Mouse (Mus musculus): ENCODE results near the gene Hccs. TPM values are rescaled to one million over a fixed set of nuclear protein-coding genes. Genes with fewer than 3 reads are reported as not detected.

Gene Hccs
- polyA plus RNA-seq, 1 experiment: 4.0 TPM

DNA sequence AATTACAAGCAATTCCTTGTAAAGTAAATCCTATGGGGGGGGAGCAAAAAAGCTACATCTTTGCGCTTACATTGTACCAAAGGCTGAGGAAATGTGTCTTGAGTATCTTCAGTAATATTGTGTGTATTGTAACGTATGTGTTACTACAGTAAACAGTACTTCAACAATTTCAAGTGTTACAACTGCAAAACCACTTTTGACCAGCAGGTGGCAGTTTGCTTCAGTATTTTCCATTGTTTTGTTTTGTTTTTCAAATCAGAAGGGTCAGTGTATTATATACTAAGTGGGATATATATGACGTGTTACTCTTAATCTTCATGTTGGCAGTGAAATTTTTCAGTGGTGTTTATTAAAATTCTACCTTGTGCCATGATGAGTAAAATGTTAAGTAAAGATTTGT is 16.2 kb downstream of the Hccs start:
- H3K4me3 ChIP-seq (replicated peaks): no peak overlapping the region
- no peaks in the 10 kb centered on the region for H3K27me3 ChIP-seq (replicated peaks)
- H3K9me3 ChIP-seq: no peaks in the 10 kb centered on the region
- TF ChIP-seq GATA1 (IDR thresholded peaks at IDR 0.05; ENCODE audit: borderline replicate concordance, low read length) (no peak), FLI1 (IDR thresholded peaks at IDR 0.05; ENCODE audit: low read length) (no peak)
- peaks cover 59% of the 10 kb centered on the region for H3K36me3 ChIP-seq (replicated peaks; ENCODE audit: low read length)
- no peaks in the 10 kb centered on the region for H3K4me1 ChIP-seq

GRCm38 (mm10) chrX:169302271-169303045 is 17.7 kb downstream of the Hccs start:
- TF ChIP-seq GATA1 (IDR thresholded peaks at IDR 0.05; ENCODE audit: borderline replicate concordance, low read length): no peak
- no peak for TF ChIP-seq FLI1 (IDR thresholded peaks at IDR 0.05; ENCODE audit: low read length)
- H3K36me3 ChIP-seq (replicated peaks; ENCODE audit: low read length): peaks cover 68% of the 10 kb centered on the region
- no peaks in the 10 kb centered on the region for H3K9me3 ChIP-seq
- no peak overlapping the region for H3K4me3 ChIP-seq (replicated peaks)
- no peaks in the 10 kb centered on the region for H3K27me3 ChIP-seq (replicated peaks)
- peaks cover 7% of the 10 kb centered on the region; the same call in 1 of the 2 replicates for H3K4me1 ChIP-seq

- Histone ChIP-seq H3K4me1 (peaks cover 30% of the 10 kb centered on the region; the same call in 1 of the 2 replicates), H3K27me3 (replicated peaks) (no peaks in the 10 kb centered on the region), H3K4me3 (replicated peaks) (no peak overlapping the region), H3K36me3 (replicated peaks; ENCODE audit: low read length) (peaks cover 87% of the 10 kb centered on the region), H3K9me3 (no peaks in the 10 kb centered on the region)
- TF ChIP-seq GATA1 (IDR thresholded peaks at IDR 0.05; ENCODE audit: borderline replicate concordance, low read length): no peak
- TF ChIP-seq FLI1 (IDR thresholded peaks at IDR 0.05; ENCODE audit: low read length): no peak
Measured at GRCm38 (mm10) chrX:169299579-169299978, 20.6 kb downstream of the Hccs start.

GRCm38 (mm10) chrX:169263433-169264172 is 56.6 kb downstream of the Hccs start:
- H3K9me3 ChIP-seq: no peaks in the 10 kb centered on the region
- peaks cover 91% of the 10 kb centered on the region for H3K36me3 ChIP-seq (replicated peaks; ENCODE audit: low read length)
- TF ChIP-seq GATA1 (IDR thresholded peaks at IDR 0.05; ENCODE audit: borderline replicate concordance, low read length) (no peak), FLI1 (IDR thresholded peaks at IDR 0.05; ENCODE audit: low read length) (no peak)
- peaks cover 40% of the 10 kb centered on the region; the same call in 1 of the 2 replicates for H3K4me1 ChIP-seq
- H3K4me3 ChIP-seq (replicated peaks): no peak overlapping the region
- no peaks in the 10 kb centered on the region for H3K27me3 ChIP-seq (replicated peaks)

DNA sequence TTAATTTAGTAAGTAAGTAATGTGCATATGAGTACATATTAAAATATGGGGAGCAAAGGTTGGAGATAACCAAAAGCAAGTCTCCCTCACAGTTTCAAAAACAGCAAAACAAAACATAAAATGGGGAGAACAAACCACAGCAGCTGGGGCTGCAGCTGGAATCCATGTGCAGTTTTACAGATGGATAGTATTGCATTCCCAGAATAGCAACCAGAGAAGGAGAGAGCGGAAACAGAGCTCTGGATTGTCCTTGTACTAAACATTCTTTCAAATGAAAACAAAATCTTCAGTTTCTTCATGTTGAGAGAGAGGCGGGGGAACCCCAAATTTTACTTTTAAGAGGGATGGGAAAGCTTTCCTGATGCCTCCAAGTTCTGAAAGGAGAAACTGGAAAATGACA is 58.0 kb downstream of the Hccs start:
- H3K4me3 ChIP-seq (replicated peaks): no peak overlapping the region
- H3K4me1 ChIP-seq: peaks cover 41% of the 10 kb centered on the region
- no peaks in the 10 kb centered on the region for H3K9me3 ChIP-seq
- H3K36me3 ChIP-seq (replicated peaks; ENCODE audit: low read length): peaks cover 91% of the 10 kb centered on the region
- no peaks in the 10 kb centered on the region for H3K27me3 ChIP-seq (replicated peaks)
- TF ChIP-seq FLI1 (IDR thresholded peaks at IDR 0.05; ENCODE audit: low read length) (no peak), GATA1 (IDR thresholded peaks at IDR 0.05; ENCODE audit: borderline replicate concordance, low read length) (no peak)

DNA sequence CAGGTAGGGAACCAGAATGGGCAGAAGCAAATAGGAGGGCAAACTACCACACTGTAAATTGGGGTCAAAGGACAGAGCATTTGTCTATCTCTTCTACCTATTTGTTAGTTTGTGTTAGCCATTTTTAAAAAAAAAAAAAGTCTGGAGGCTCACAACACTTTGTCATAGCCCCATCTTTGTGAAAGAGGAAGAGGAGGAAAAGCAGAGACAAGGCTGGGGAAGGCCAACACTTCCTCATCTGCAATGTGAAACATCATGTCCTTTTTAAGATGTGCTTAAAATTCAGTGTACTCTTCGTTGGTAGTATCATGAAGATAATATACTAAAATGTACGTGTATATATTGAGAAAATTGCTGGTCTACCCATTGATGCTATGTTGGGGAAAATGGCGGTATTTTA is 59.1 kb downstream of the Hccs start:
- H3K36me3 ChIP-seq (replicated peaks; ENCODE audit: low read length): peaks cover 92% of the 10 kb centered on the region
- H3K27me3 ChIP-seq (replicated peaks): no peaks in the 10 kb centered on the region
- no peaks in the 10 kb centered on the region for H3K9me3 ChIP-seq
- TF ChIP-seq FLI1 (IDR thresholded peaks at IDR 0.05; ENCODE audit: low read length): no peak
- no peak for TF ChIP-seq GATA1 (IDR thresholded peaks at IDR 0.05; ENCODE audit: borderline replicate concordance, low read length)
- peaks cover 33% of the 10 kb centered on the region for H3K4me1 ChIP-seq
- H3K4me3 ChIP-seq (replicated peaks): no peak overlapping the region

- Histone ChIP-seq H3K4me1 (peaks cover 17% of the 10 kb centered on the region), H3K36me3 (replicated peaks; ENCODE audit: low read length) (peaks cover 89% of the 10 kb centered on the region), H3K27me3 (replicated peaks) (no peaks in the 10 kb centered on the region), H3K4me3 (replicated peaks) (no peak overlapping the region), H3K9me3 (no peaks in the 10 kb centered on the region)
- TF ChIP-seq GATA1 (IDR thresholded peaks at IDR 0.05; ENCODE audit: borderline replicate concordance, low read length) (no peak), FLI1 (IDR thresholded peaks at IDR 0.05; ENCODE audit: low read length) (no peak)
Measured at GRCm38 (mm10) chrX:169256741-169257140, 63.4 kb downstream of the Hccs start.

GRCm38 (mm10) chrX:169255915-169256314 is 64.3 kb downstream of the Hccs start:
- H3K9me3 ChIP-seq: no peaks in the 10 kb centered on the region
- H3K27me3 ChIP-seq (replicated peaks): no peaks in the 10 kb centered on the region
- H3K4me1 ChIP-seq: peaks cover 11% of the 10 kb centered on the region
- H3K36me3 ChIP-seq (replicated peaks; ENCODE audit: low read length): peaks cover 82% of the 10 kb centered on the region
- no peak for TF ChIP-seq FLI1 (IDR thresholded peaks at IDR 0.05; ENCODE audit: low read length)
- TF ChIP-seq GATA1 (IDR thresholded peaks at IDR 0.05; ENCODE audit: borderline replicate concordance, low read length): no peak
- H3K4me3 ChIP-seq (replicated peaks): no peak overlapping the region

DNA sequence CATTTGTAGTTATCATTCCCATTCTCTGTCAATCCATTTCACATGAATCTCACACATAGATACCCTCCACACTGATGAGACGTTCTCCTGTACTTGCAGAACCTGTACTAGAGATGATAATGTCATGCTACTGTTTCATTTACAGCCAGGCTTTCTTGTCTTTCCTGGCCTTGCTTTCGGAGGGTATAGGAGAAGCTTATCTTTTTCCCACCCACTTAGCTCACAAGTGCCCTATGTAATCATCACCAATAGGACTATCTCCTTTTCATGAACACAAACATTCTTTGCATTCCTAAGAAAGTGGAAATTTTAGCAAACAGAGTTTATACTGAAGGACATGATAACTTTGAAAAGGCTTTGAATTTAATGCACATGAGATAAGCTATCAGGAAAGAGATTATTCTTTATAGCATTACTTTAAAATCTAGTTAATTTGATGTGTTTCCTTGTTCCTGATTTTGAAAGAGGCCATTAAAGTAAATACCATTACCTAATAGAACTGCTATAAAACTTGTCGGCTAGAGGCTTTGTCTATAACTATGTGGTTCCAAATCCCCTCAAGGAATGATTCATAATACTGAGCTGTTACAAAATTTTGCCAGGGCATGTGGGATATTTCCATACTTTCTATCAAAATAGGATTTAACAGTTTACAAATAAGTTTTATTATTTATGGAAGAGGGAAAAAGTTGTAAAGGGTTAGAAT is 97.7 kb downstream of the Hccs start:
- no peak overlapping the region for H3K4me3 ChIP-seq (replicated peaks)
- peaks cover 48% of the 10 kb centered on the region for H3K36me3 ChIP-seq (replicated peaks; ENCODE audit: low read length)
- peaks cover 17% of the 10 kb centered on the region for H3K4me1 ChIP-seq
- no peak for TF ChIP-seq GATA1 (IDR thresholded peaks at IDR 0.05; ENCODE audit: borderline replicate concordance, low read length)
- TF ChIP-seq FLI1 (IDR thresholded peaks at IDR 0.05; ENCODE audit: low read length): no peak
- H3K27me3 ChIP-seq (replicated peaks): no peaks in the 10 kb centered on the region
- H3K9me3 ChIP-seq: no peaks in the 10 kb centered on the region
